Mouse (Mus musculus): Measurements from ENCODE around the gene Nfe2.

DNA sequence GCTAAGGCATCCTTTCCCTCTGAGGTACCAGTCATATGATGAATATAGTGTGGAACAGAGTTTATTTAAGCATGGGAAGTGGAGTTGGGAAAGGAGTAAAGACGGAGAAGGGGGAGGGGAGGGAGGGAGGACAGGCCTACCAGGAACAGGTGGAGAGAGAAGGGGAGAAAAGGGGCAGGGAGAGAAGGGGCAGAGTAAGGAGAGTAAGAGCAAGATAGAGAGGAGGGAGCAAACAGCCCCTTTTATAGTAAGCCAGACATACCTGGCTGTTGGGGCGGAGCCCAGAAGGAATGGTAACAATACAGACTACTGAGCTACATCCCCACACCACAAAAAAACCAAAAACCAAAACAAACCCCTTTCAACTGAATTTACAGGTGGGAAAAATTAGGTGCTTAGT, 42.2 kb downstream of the Nfe2 start:
- no peak for TF ChIP-seq CTCF (IDR thresholded peaks at IDR 0.05; ENCODE audit: low read depth)
- TF ChIP-seq EP300 (optimal IDR thresholded peaks at IDR 0.05), result no peak
